Mouse (Mus musculus) bone marrow macrophage, adult 2 months (primary cell): ENCODE results near the gene Mtfmt. TPM values are rescaled to one million over a fixed set of nuclear protein-coding genes. Genes with fewer than 3 reads are reported as not detected.
A peak's percentile ranks its signal among the peaks of the same experiment; 100 is the strongest.

Experiments
- H3K27ac ChIP-seq: 2 replicates; pipeline ENCODE4 v1.5.1; 2012; ENCODE audit warnings: low read depth, low read length; ENCODE audit not compliant: insufficient read depth
- H3K4me1 ChIP-seq: 2 replicates; pipeline ENCODE4 v1.6.1; 2012; ENCODE audit warnings: low read length; ENCODE audit not compliant: control insufficient read depth, insufficient read depth
- H3K4me3 ChIP-seq: 2 replicates; pipeline ENCODE4 v1.5.1; 2012; ENCODE audit warnings: mild to moderate bottlenecking, low read length, moderate library complexity; ENCODE audit not compliant: insufficient read depth
- CTCF ChIP-seq: IDR thresholded peaks from 2 replicates; pipeline ENCODE4 v1.5.1; 2012; ENCODE audit warnings: low read depth, mild to moderate bottlenecking, low read length, moderate library complexity
- POLR2A ChIP-seq: IDR thresholded peaks from 2 replicates; pipeline ENCODE4 v1.6.1; 2012; ENCODE audit warnings: mild to moderate bottlenecking, low read depth, low read length, borderline replicate concordance
- polyA plus RNA-seq: library from polyadenylated mRNA; stranded (reverse); fragments of >200 nt; gene quantifications from 2 replicates; pipeline ENCODE4 v1.2.4, GENCODE M21; 2012; ENCODE audit not compliant: missing spikeins, insufficient read depth, insufficient read length

The Mtfmt gene
- polyA plus RNA-seq, 1 experiment, result 11.6 TPM

DNA sequence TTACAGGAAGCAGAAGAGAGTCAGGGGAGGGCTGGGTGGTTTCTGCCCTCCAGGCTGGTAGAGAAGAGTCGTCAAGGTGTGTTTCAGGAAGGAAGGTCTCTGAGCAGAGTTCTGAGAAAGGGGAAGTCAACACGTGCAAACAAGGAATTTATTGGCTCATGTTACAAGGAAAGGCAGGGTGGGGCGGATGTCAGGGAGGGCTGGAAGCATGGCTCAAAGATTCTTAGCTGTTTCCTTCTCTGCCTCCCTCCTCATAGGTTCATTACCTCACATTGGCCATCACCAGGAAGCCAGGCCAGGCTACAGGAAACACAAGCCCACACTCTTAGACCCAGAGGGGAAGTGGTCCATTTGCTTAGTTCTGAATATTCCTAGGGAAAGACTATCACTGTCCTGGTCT is 11.2 kb upstream of the Mtfmt start:
- peaks cover 7% of the 10 kb centered on the region for H3K4me1 ChIP-seq
- TF ChIP-seq POLR2A (no peak), CTCF (no peak)
- no peak overlapping the region for H3K27ac ChIP-seq
- no peak overlapping the region for H3K4me3 ChIP-seq

DNA sequence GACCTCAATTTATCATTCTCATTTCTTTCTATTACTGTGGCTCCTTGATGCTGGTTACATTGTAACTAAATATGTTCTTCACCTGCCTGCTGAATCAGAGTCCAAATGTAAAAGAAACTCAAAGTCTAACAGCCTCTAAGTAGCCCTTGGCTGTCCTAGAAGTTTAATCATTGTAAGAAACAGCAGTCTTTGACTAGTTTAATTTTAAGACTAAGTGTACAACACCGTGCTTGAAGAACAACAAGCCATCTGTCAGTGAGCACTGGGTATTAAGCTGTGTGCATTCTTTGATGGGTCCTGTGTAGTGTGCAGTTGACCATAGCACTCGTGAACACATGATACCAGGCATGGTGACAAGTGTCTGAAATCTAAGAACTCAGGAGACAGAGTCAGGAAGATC is 8.1 kb upstream of the Mtfmt start:
- H3K27ac ChIP-seq, result no peak overlapping the region
- no peak overlapping the region for H3K4me3 ChIP-seq
- TF ChIP-seq CTCF (no peak), POLR2A (no peak)
- peaks cover 7% of the 10 kb centered on the region for H3K4me1 ChIP-seq

DNA sequence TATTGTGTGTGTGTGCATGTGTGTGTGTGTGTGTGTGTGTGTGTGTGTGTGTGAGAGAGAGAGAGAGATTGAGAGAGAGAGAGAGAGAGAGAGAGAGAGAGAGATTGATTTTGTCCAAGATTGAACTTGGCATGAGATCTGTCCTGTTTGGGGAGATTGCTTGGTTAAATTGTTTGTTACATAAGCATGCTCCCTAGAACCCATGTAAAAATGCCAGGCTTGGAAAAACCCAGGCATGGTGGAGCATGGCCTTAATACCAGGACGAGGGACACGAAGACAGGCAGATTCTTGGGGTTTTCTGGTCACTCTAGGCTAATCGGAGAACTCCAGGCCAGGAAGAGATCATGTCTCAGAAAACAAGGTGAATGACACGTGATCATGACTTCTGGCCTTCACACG is 7.6 kb upstream of the Mtfmt start:
- TF ChIP-seq POLR2A (no peak), CTCF (no peak)
- Histone ChIP-seq H3K4me1 (peaks cover 7% of the 10 kb centered on the region), H3K27ac (no peak overlapping the region), H3K4me3 (no peak overlapping the region)

DNA sequence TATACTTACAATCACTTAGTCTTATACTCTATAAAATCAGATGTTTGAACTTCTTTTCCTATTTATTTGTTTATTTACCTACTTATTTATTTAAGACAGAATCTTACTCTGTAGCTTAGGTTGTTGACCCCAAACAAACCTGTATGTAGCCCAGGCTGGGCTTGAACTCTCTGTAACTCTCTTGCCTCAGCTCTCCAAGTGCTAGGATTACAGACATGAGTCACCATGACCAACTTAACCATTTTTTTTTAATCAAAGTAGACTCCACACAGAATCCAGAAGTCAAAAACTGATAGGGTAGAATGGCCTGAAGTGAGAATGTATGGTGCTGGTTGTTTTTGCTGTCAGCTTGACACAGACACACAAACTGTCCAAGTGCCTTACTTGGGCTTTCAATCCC is 5.2 kb upstream of the Mtfmt start:
- TF ChIP-seq CTCF (no peak), POLR2A (no peak)
- H3K27ac ChIP-seq, result no peak overlapping the region
- peaks cover 6% of the 10 kb centered on the region; the same call in 1 of the 2 replicates for H3K4me1 ChIP-seq
- no peak overlapping the region for H3K4me3 ChIP-seq

DNA sequence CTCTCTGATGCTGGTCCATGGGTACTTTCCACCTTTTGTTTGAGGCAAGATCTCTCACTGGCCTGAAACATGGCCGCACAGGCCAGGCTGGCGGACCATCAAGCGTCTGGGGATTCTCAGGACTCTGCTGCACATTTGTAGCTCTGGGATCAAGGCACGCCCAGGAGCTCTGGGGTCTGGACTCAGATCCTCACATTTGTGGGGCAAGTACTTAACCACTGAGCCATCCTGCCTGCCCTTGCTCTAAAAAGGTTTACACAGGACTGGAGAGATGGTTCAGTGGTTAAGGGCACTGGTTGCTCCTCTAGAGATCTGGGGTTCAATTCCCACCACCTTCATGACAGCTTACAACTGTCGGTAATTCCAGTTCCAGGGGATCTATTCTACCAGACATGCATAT is 4.7 kb upstream of the Mtfmt start:
- no peak overlapping the region for H3K4me3 ChIP-seq
- peaks cover 6% of the 10 kb centered on the region; the same call in 1 of the 2 replicates for H3K4me1 ChIP-seq
- TF ChIP-seq POLR2A (no peak), CTCF (no peak)
- no peak overlapping the region for H3K27ac ChIP-seq

DNA sequence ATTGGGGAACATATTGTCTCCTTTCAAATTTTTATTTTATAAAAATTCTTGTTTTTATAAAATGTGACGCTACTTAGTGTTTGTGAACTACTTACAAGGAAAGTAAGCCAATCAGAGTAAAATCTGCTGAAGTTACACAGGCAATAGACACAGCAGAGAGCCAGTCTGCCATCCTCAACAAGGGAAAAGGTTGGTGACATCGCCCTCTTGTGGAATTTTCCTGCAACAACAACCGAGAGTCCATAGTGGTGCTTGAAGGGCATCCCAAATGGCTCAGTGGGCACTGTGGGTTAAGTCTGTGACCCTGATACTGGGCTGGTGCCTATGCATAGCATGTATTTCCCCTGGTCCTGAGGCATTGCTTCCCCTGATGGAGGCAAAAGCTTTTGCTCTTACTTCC is 3.3 kb upstream of the Mtfmt start:
- Histone ChIP-seq H3K4me3 (no peak overlapping the region), H3K4me1 (peaks cover 9% of the 10 kb centered on the region; the same call in 1 of the 2 replicates), H3K27ac (no peak overlapping the region)
- TF ChIP-seq POLR2A (no peak), CTCF (peak; percentile 31; the same call in 1 of the 2 replicates)

DNA sequence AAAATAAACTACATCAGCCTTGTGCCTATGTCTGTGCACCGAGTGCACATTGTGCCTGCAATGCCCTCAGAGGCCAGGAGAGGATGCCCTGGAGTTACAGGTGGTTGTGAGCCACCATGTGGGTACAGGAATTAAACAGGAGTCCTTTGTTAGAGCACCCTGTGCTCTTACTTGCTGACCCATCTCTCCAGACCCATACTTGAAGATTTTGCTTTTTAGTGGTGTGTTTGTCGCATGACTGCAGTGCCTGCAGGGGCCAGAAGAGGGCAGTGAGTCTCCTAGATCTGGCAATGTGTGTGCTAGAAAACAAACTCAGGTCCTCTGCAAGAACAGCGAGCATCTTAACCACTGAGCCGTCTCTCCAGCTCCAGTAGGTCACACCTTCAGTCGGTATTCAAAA is 1.4 kb upstream of the Mtfmt start:
- peaks cover 9% of the 10 kb centered on the region; the same call in 1 of the 2 replicates for H3K4me1 ChIP-seq
- no peak overlapping the region for H3K4me3 ChIP-seq
- H3K27ac ChIP-seq, result no peak overlapping the region
- TF ChIP-seq POLR2A (no peak), CTCF (peak; percentile 45)

DNA sequence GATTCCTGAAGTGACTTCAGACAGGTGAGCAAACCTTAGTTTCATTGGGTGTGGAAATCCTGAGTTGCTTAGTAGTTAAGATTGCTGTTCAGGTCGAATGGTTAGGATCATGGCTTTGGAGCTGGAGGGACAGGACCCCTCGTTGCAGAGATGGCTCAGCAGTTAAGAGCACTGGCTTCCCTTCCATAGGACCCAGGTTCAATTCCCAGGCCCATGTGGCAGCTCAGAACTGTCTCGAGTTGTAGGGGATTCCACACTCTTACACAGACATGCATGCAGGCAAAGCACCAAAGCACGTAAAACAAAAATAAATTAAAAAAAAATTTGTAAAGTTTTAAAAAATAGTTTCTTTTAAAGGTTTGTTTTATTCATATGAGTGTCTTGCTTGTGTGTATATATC is 371 bp upstream of the Mtfmt start:
- no peak overlapping the region for H3K27ac ChIP-seq
- no peak for TF ChIP-seq POLR2A
- TF ChIP-seq CTCF, result no peak
- H3K4me1 ChIP-seq, result peaks cover 9% of the 10 kb centered on the region; the same call in 1 of the 2 replicates
- no peak overlapping the region for H3K4me3 ChIP-seq

GRCm38 (mm10) chr9:65444692-65445091 is 9.1 kb downstream of the Mtfmt start:
- TF ChIP-seq CTCF (no peak), POLR2A (no peak)
- Histone ChIP-seq H3K4me1 (no peaks in the 10 kb centered on the region), H3K27ac (no peak overlapping the region), H3K4me3 (no peak overlapping the region)

DNA sequence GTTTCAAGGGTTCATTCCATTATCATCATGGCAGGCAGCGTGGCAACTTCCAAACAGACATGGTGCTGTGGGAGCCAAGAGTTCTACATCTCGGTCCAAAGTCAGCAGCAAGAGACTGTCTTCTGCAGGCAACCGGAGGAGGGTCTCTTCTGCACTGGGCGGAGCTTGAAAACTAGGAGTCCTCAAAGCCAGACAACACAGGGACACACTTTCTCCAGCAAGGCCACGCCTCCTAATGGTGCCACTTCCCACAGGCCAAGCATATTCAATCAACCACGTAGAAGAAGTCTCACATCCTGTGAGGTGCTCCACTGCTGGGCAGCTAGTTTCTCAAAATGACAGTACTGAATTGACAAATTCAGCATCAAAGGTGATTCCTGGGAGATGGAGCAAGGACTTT is 12.4 kb downstream of the Mtfmt start:
- Histone ChIP-seq H3K4me1 (no peaks in the 10 kb centered on the region), H3K4me3 (no peak overlapping the region), H3K27ac (no peak overlapping the region)
- TF ChIP-seq POLR2A, result no peak

- Histone ChIP-seq H3K27ac (no peak overlapping the region), H3K4me1 (peaks cover 22% of the 10 kb centered on the region), H3K4me3 (no peak overlapping the region)
- TF ChIP-seq POLR2A, result no peak
- TF ChIP-seq CTCF, result no peak
Observed at GRCm38 (mm10) chr9:65458975-65459374, 23.4 kb downstream of the Mtfmt start.
